Mouse (Mus musculus) limb, embryonic 14.5 days (tissue): ENCODE measurements around the gene Wtip. TPM values are rescaled to one million over a fixed set of nuclear protein-coding genes. Genes with fewer than 3 reads are reported as not detected.

Experiments used
- ATAC-seq: fragments of 200-750 bp; cut with Nextera tagmentation; 2 replicates; pipeline ENCODE4 v1.8.0; 2017; ENCODE audit warnings: low read depth, moderate number of reproducible peaks, moderate TSS enrichment; ENCODE audit not compliant: low FRiP score
- DNase-seq: peaks from one replicate; pipeline ENCODE4 v3.0.0-alpha.2; 2015; ENCODE audit warnings: low spot score
- H3K27ac ChIP-seq: fragments of 300-500 bp; sonication (generic); replicated peaks from 2 replicates; pipeline ENCODE4 v1.5.1; 2014; ENCODE audit warnings: low read depth, mild to moderate bottlenecking, low read length, moderate library complexity, mixed read lengths
- H3K27me3 ChIP-seq: fragments of 300-500 bp; sonication (generic); 2 replicates; pipeline ENCODE4 v1.6.1; 2014; ENCODE audit warnings: low read length, mixed read lengths; ENCODE audit not compliant: control insufficient read depth, insufficient read depth
- H3K36me3 ChIP-seq: fragments of 300-500 bp; sonication (generic); 2 replicates; pipeline ENCODE4 v1.6.1; 2014; ENCODE audit warnings: mild to moderate bottlenecking, low read length, moderate library complexity, mixed read lengths; ENCODE audit not compliant: control insufficient read depth, insufficient read depth
- H3K4me1 ChIP-seq: fragments of 300-500 bp; sonication (generic); 2 replicates; pipeline ENCODE4 v1.6.1; 2014; ENCODE audit warnings: antibody characterized with exemption, low read length, mixed read lengths; ENCODE audit not compliant: control insufficient read depth, insufficient read depth
- H3K4me2 ChIP-seq: fragments of 300-500 bp; sonication (generic); replicated peaks from 2 replicates; pipeline ENCODE4 v1.6.1; 2014; ENCODE audit warnings: low read depth, mild to moderate bottlenecking, low read length, moderate library complexity; ENCODE audit not compliant: severe bottlenecking
- H3K4me3 ChIP-seq: fragments of 300-500 bp; sonication (generic); replicated peaks from 2 replicates; pipeline ENCODE4 v1.5.1; 2014; ENCODE audit warnings: low read length
- H3K9ac ChIP-seq: fragments of 300-500 bp; sonication (generic); 2 replicates; pipeline ENCODE4 v1.6.1; 2014; ENCODE audit warnings: mild to moderate bottlenecking, low read depth, low read length, moderate library complexity; ENCODE audit not compliant: severe bottlenecking
- H3K9me3 ChIP-seq: fragments of 300-500 bp; sonication (generic); 2 replicates; pipeline ENCODE4 v1.6.1; 2016; ENCODE audit warnings: low read length; ENCODE audit not compliant: control insufficient read depth
- POLR2A ChIP-seq: fragments of 200-500 bp; IDR thresholded peaks from 2 replicates; pipeline ENCODE4 v1.8.0; 2012; ENCODE audit warnings: inconsistent platforms, mild to moderate bottlenecking, moderate library complexity, borderline replicate concordance; ENCODE audit not compliant: insufficient read depth, insufficient read length; ENCODE audit errors: extremely low read depth
- WGBS: fragments of 180-500 bp; shearing (Covaris S2); extraction: QIAGEN DNeasy Blood & Tissue Kit; methylation state at CpG from one replicate; pipeline ENCODE4 v1.1.7; 2014; 5-methylcytosine and 5-hydroxymethylcytosine counted together
- polyA plus RNA-seq, 2 experiments: library from polyadenylated mRNA; depleted of rRNA in 1 of 2; stranded (reverse) in 1 of 2; unstranded in 1 of 2; fragments of >200 nt; fragmentation: Nextera tagmentation in 1 of 2; extraction: Ambion mirVana in 1 of 2; gene quantifications; 2 replicates each; pipeline versions ENCODE4 v1.2.1 to v1.2.3; 2012 to 2014

Wtip gene
- polyA plus RNA-seq, 2 experiments = 8.6 to 62.4 TPM

- Histone ChIP-seq H3K27ac (no peak overlapping the region), H3K4me3 (no peak overlapping the region), H3K9ac (no peak overlapping the region), H3K27me3 (no peaks in the 10 kb centered on the region), H3K4me2 (no peak overlapping the region), H3K4me1 (no peaks in the 10 kb centered on the region), H3K9me3 (peaks cover 6% of the 10 kb centered on the region), H3K36me3 (peaks cover 98% of the 10 kb centered on the region)
- ATAC-seq (no peak), DNase-seq (no peak)
- 93% methylated on average over 4 of the region's 4 CpGs for WGBS
- no peak for TF ChIP-seq POLR2A
Measured at GRCm38 (mm10) chr7:34147193-34147592, 14.1 kb upstream of the Wtip start.

- no peak for TF ChIP-seq POLR2A
- no peak overlapping the region for H3K4me3 ChIP-seq
- H3K27me3 ChIP-seq = no peaks in the 10 kb centered on the region
- WGBS = 94% methylated on average over 13 of the region's 13 CpGs
- H3K4me2 ChIP-seq = no peak overlapping the region
- no peaks in the 10 kb centered on the region for H3K9me3 ChIP-seq
- peaks cover 60% of the 10 kb centered on the region for H3K36me3 ChIP-seq
- DNase-seq (no peak), ATAC-seq (no peak)
- H3K9ac ChIP-seq = no peak overlapping the region
- H3K4me1 ChIP-seq = no peaks in the 10 kb centered on the region
- H3K27ac ChIP-seq = no peak overlapping the region
Measured at GRCm38 (mm10) chr7:34141123-34141522, 8.1 kb upstream of the Wtip start.

GRCm38 (mm10) chr7:34139493-34139892 lies 6.4 kb upstream of the Wtip start:
- H3K4me1 ChIP-seq = no peaks in the 10 kb centered on the region
- WGBS = 91% methylated on average over 6 of the region's 6 CpGs

GRCm38 (mm10) chr7:34134336-34134735 lies 1.3 kb upstream of the Wtip start:
- H3K27ac ChIP-seq = no peak overlapping the region
- no peak overlapping the region for H3K9ac ChIP-seq
- H3K4me1 ChIP-seq = peaks cover 10% of the 10 kb centered on the region
- H3K36me3 ChIP-seq = no peaks in the 10 kb centered on the region
- H3K27me3 ChIP-seq = no peaks in the 10 kb centered on the region
- no peak overlapping the region for H3K4me2 ChIP-seq
- WGBS = 65% methylated on average over 2 of the region's 2 CpGs
- DNase-seq = peak; percentile 11
- no peak for ATAC-seq
- no peak for TF ChIP-seq POLR2A
- no peaks in the 10 kb centered on the region for H3K9me3 ChIP-seq
- H3K4me3 ChIP-seq = no peak overlapping the region

More at GRCm38 (mm10) chr7:34139493-34139892, 6.4 kb upstream of the Wtip start:
- Histone ChIP-seq H3K36me3 (peaks cover 44% of the 10 kb centered on the region), H3K9ac (no peak overlapping the region), H3K9me3 (no peaks in the 10 kb centered on the region), H3K27ac (no peak overlapping the region), H3K27me3 (no peaks in the 10 kb centered on the region), H3K4me2 (no peak overlapping the region), H3K4me3 (no peak overlapping the region)
- TF ChIP-seq POLR2A = no peak
- ATAC-seq (no peak), DNase-seq (no peak)

- H3K4me1 ChIP-seq = peaks cover 10% of the 10 kb centered on the region
- no peaks in the 10 kb centered on the region for H3K27me3 ChIP-seq
- peak overlapping the region; percentile 91 for H3K27ac ChIP-seq
- no peak for TF ChIP-seq POLR2A
- 0 out of 2 replicates have a peak, but pooled peaks cover 2% of the 10 kb centered on the region for H3K9me3 ChIP-seq
- under 1% methylated on average over 46 of the region's 116 CpGs for WGBS
- DNase-seq = peak; percentile 27
- peak overlapping the region; percentile 59 for H3K4me2 ChIP-seq
- peak; percentile 64 for ATAC-seq
- peak overlapping the region; percentile 87 for H3K4me3 ChIP-seq
- H3K9ac ChIP-seq = peak overlapping the region; percentile 97
- no peaks in the 10 kb centered on the region for H3K36me3 ChIP-seq
Measured at GRCm38 (mm10) chr7:34132355-34133079, 551 bp downstream of the Wtip start.
